Mouse (Mus musculus) spleen, postnatal 4 days (tissue): ENCODE measurements around the gene Gm6502.
"Not testable (repeated sequence)": the region's sequence is repeated elsewhere in the genome, so short reads cannot be mapped to it uniquely, and the experiment has no call there.

Experiments
- DNase-seq, 2 experiments: peaks; one replicate each; pipeline ENCODE4 v3.0.0; 2022; ENCODE audit warnings: low spot score in 2 of 2

Gene Gm6502

DNA sequence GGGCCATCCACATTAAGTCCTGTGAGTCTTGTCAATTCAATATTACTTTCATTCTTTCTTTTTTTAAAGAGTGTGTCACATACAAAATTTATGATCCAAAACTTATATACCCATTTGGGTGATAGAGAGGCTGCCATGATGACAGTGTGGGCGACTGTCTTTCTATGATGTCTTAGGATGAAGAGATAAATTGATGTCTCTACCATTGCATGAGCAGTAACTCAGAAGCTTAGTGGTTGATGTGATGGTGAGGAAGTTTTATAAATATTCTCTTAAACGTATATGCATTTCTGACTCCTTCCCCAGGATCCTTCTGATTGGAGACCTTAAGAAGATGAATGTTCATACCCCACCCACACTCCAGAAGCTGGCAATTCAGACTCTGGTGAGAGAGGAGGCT is at the start of gene Gm6502:
TSS of gene Gm6502 (plus strand) at position 301 of the 400 bp plus-strand sequence.
- not testable (repeated sequence) for DNase-seq

- not testable (repeated sequence) for DNase-seq
Observed at GRCm38 (mm10) chr5:94306696-94307095, 7.5 kb upstream of the Gm6502 start, which contains the start of gene A430089I19Rik. TSS of gene A430089I19Rik (minus strand) at chr5:94306796.

- not testable (repeated sequence) for DNase-seq
Observed at GRCm38 (mm10) chr5:94339449-94339848, 25.2 kb downstream of the Gm6502 start, which contains the start of gene AA792892. TSS of gene AA792892 (plus strand) at chr5:94339749.
